Mouse (Mus musculus) spleen, adult 10 weeks (tissue): ENCODE data around the gene Thap11. TPM values are rescaled to one million over a fixed set of nuclear protein-coding genes. Genes with fewer than 3 reads are reported as not detected.

Source experiments
- polyA plus RNA-seq: library from polyadenylated mRNA; stranded (reverse); fragments of 350-450 nt; fragmentation: Illumina TruSeq; extraction: RNeasy Lipid Tissue Mini Kit (QIAGEN cat#74804); gene quantifications from one replicate; pipeline ENCODE4 v1.2.3, GENCODE M21; 2015; ENCODE audit warnings: low replicate concordance; ENCODE audit not compliant: insufficient read depth

Gene Thap11
- polyA plus RNA-seq = 21.7 TPM

DNA sequence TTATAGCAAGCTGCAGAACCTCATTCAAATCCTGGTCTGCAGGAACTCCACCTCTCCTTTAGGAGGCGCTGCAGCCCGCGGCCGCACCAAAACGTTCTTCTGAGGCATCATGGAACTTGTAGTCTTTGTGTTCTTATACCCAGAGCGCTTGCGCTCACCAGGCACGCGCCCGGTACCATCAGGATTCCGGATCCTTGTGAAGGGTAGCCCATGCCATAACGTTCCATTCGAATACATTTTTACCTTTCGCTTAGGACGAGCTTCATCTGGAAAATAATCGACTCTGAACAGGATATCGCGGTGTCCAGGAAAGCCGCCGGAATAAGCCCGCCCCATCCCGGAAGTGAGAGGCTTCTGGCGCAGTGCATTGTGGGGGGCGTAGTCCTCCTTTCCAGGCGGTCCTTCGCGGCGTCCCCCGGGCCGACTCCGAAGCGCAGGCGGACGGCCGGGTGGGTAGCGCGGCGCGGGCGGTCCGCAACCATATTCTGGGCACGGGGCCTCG, at the start of gene Thap11:
TSS of gene Thap11 (plus strand) at position 418 of the 502 bp plus-strand sequence.

DNA sequence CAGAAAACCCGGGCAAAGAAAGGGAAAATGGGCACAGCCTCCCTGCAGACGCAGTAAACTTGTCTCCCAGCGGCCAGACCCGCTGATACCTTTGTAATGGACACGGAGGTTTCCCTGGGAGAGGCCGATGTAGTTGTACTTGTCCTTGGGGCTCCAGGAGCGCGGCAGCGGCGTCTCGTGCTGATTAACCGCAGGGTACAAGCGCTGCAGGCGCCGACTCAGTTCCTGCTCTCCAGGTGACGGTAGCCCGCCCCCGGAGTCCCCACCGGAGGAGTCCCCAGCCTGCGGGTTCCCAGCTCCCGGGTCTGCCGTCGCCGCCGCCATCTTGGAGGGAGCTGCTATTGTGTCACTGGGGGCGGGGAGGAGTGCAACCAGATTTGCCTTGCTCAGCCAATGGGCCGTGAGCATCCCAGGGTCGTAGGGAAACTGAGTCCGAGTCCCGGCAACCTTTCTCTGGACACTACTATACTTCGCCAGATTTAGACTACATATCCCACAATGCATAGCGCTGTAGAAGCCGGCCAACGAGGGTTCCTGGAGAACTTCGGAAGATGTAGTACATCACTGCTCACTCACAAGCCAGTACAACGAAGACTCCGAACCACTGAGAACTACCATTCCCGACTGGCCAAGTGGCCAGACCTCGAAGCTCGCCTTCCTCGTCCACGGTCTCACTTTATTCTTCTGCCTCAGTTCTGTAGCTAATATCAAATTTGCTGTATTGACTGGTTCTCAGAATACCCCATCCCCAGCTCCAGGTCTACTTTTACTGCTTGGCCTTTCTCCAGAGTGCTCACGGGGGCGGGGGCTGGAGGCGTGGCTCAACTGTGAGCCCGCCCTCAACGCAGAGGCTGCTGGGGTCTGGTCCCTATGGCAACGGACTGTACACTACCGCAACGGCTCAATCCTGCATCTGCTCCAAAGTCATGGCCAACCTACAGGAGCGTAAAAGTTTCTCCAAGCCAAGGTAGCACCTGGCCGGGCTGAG, 27.8 kb upstream of the Thap11 start, which contains the start of the genes Ranbp10 and Tsnaxip1:
TSS of gene Ranbp10 (minus strand) at position 490 of the 988 bp plus-strand sequence.
TSS of gene Tsnaxip1 (plus strand) at position 871 of the 988 bp plus-strand sequence.

DNA sequence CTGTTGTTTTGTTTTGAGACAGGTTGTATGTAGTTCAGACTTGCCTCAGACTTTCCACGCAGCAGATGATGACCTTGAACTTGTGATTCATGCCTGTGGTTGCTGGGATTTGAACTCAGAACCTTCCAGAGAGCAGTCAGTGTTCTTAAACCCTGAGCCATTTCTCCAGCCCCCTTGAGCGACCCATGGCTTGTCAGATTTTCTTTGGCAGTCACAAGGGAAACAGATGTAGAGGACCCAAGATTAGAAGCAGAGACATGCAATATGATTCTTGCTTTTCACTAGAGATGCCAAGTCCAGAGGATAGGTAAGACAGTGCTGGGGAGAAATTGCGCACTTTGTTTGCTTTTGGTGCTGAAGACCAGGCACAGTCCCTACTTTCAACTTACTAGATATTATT, 1.8 kb upstream of the Thap11 start, which contains the start of gene Cenpt:
TSS of gene Cenpt (minus strand) at position 101 of the 400 bp plus-strand sequence.

DNA sequence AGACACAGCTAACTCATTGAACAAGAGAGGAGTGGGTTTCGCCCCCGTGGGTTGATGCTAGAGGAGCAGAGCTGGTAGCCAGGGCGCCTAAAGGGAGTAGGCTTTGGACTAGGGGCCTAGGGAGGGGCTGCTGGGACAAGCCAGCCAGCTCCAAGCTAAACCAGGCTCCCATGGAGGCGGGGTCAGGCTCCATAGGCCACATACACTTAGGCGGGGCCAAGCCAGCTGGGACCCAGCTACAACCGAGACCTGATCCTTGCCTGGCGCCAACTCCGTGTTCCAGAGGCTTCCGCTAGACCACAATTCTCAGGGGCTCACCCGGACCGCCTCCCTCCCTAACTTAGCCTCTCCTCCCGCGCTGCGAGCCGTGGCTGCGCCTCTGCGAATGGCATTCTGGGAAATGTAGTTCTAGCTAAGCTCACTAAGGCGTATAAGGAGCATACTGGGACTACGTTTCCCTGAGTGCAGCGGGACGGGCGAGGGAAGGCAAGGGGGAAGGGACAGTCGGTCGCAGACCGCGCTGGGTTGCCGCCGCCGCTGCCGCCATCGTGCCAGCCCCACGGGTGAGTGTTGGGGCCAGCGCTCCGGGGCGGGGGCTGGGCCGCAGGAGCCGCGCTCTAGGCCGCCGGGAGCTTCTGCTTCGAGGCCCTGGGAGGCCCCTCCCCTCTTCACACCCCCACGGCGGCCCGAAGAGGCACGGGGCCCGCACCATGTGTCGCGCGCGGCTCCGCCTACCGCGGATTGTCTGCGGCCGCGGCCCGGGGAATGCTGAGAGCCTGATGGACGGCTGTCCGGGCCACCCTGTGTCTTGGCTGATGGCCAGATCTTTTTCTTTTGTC, 5.4 kb downstream of the Thap11 start, which contains the start of gene Nutf2:
TSS of gene Nutf2 (plus strand) at position 438 of the 839 bp plus-strand sequence.

DNA sequence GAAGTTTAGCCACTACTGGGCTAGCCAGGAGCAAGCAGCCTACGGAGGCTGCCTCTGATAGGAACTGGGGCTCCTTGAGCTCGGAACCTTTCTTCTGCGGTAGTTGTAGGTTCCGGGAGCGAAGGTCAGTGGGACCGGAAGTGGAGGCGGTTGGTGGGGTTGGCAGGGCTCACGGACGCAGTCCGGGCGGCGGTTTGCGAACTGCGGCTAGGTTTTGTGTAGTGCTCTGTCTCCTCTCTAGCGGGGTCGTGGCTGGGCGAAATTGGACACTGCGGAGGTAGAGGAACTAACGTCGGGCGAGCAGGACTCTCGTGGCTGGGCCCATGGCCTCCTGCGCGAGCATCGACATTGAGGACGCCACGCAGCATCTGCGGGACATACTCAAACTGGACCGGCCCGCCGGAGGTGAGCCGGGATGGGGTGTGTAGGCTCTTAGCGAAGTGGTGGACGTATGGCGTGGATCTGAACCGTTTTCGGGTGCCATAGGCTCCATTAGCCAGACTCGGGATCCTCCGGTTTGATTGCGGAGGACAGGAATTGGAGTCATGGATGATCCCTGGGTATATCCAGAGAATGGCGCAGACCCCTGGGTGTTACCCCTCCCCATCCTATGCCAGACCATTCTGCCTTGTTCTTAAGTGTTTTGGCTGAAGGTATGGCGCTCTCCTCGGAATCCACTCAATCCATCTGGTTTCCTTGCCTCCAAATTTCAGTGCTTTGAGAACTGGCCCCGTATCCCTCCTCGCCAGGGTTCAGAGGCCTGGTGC, 26.0 kb downstream of the Thap11 start, which contains the start of gene Edc4:
TSS of gene Edc4 (plus strand) at position 128 of the 767 bp plus-strand sequence.

DNA sequence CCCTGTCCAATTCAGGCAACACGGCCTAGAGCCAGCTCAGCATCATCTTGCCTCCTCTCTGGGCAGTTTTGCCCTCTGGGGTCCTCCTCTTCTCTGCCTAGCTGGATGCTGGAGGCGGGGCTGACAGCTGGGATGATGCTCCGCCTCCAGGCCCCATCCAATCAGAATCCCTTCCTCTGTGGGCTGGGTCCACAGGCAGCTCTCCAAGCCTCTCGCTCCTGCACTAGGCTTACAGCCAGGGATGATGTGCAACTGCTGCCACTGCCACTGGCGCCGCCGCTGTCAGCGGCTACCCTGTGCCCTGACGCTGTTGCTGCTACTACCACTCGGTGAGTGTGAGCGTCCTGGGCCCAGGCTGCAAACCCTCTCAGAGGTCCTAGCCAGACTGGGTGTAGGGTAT, 38.4 kb downstream of the Thap11 start, which contains the start of gene Nrn1l:
TSS of gene Nrn1l (plus strand) at position 229 of the 400 bp plus-strand sequence.

DNA sequence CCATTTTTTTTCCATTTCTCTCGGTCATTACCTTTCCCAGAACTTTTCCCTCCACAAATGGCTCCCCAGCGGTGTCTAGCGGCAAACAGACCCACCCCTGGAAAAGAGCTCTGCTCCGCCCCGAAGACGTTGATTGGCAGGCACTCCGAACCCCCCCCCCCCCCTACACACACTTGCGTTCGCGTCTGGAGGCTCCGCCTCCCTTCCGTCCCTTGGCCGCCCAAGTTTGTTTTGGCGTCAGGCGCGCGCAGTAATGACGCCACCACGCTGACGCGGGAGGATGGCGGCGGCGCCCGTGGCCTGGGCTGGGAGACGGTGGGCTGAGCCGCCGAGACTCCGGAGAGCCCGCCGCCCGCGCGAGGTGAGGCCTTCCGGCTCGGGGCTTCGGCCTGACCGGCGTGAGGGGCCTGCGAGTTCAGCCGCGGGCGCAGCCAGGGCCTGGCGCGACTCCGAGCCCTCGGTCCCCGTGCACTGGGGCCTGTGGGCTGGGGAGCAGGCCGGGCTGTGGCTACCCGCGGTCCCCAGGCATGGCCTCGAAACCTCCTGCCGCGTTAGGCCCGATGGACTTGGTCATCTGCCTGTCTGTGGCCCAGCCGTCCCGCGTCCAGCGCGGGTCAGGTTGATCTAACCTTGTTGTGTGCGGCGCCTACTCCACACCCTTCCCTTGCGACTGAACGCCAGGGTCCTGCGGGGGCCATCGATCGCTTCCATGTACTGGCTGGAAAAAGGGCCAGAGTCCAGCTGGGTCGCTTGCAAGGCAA, 45.4 kb downstream of the Thap11 start, which contains the start of gene Pskh1:
TSS of gene Pskh1 (plus strand) at position 262 of the 761 bp plus-strand sequence.

Other genes starting within 250 kb of the Thap11 start
- gene Ripor1, start 249.9 kb upstream of the Thap11 start, polyA plus RNA-seq = 11.9 TPM
- gene Ctcf, start 218.6 kb upstream of the Thap11 start, polyA plus RNA-seq = 156 TPM
- gene Agrp, start 217.7 kb upstream of the Thap11 start, polyA plus RNA-seq = not detected
- 27.3 TPM for gene Carmil2, start 168.9 kb upstream of the Thap11 start, polyA plus RNA-seq
- gene Acd, start 154.0 kb upstream of the Thap11 start, polyA plus RNA-seq = 26.9 TPM
- gene Pard6a, start 154.0 kb upstream of the Thap11 start, polyA plus RNA-seq = 2.4 TPM
- not detected for gene 4933405L10Rik, start 147.5 kb upstream of the Thap11 start, polyA plus RNA-seq
- gene Enkd1, start 146.9 kb upstream of the Thap11 start, polyA plus RNA-seq = 1.4 TPM
- gene Gfod2, start 96.5 kb upstream of the Thap11 start, polyA plus RNA-seq = 0.99 TPM
- 33.1 TPM for gene Ranbp10, start 27.8 kb upstream of the Thap11 start, polyA plus RNA-seq
- 0.18 TPM for gene Tsnaxip1, start 27.4 kb upstream of the Thap11 start, polyA plus RNA-seq
- gene Cenpt, start 1.9 kb upstream of the Thap11 start, polyA plus RNA-seq = 12.7 TPM
- 79.0 TPM for gene Nutf2, start 5.4 kb downstream of the Thap11 start, polyA plus RNA-seq
- gene Edc4, start 25.7 kb downstream of the Thap11 start, polyA plus RNA-seq = 23.4 TPM
- not detected for gene Nrn1l, start 38.4 kb downstream of the Thap11 start, polyA plus RNA-seq
- 11.7 TPM for gene Pskh1, start 45.3 kb downstream of the Thap11 start, polyA plus RNA-seq
- 3.9 TPM for gene Ctrl, start 78.7 kb downstream of the Thap11 start, polyA plus RNA-seq
- 35.5 TPM for gene Psmb10, start 83.3 kb downstream of the Thap11 start, polyA plus RNA-seq
- 1.4 TPM for gene Lcat, start 88.2 kb downstream of the Thap11 start, polyA plus RNA-seq
- 10.7 TPM for gene Slc12a4, start 111.0 kb downstream of the Thap11 start, polyA plus RNA-seq
- gene Dpep3, start 124.3 kb downstream of the Thap11 start, polyA plus RNA-seq = 0.22 TPM
- 16.9 TPM for gene Dus2, start 136.2 kb downstream of the Thap11 start, polyA plus RNA-seq
- gene Dpep2nb, start 150.8 kb downstream of the Thap11 start, polyA plus RNA-seq = not detected
- 6.9 TPM for gene Ddx28, start 156.8 kb downstream of the Thap11 start, polyA plus RNA-seq
- gene Nfatc3, start 203.7 kb downstream of the Thap11 start, polyA plus RNA-seq = 110 TPM